Mouse (Mus musculus): ENCODE data around the gene Usp46.

GRCm38 (mm10) chr5:73992321-73992720 lies 75.9 kb downstream of the Usp46 start:
- TF ChIP-seq POLR2A (IDR thresholded peaks at IDR 0.05; ENCODE audit: extremely low read depth, insufficient read depth, low read length), result no peak
- no peak for TF ChIP-seq CTCF (IDR thresholded peaks at IDR 0.05; ENCODE audit: low read depth, low read length)

All from liver, adult 2 months (tissue).